Mouse (Mus musculus): ENCODE measurements around the gene Vmn2r91.
"Not testable (repeated sequence)": the region's sequence is repeated elsewhere in the genome, so short reads cannot be mapped to it uniquely, and the experiment has no call there.

Vmn2r91 gene

GRCm38 (mm10) chr17:18084716-18085115 lies at the start of gene Vmn2r91:
Vmn2r91 (plus strand) TSS chr17:18085016.
- not testable (repeated sequence) for DNase-seq (ENCODE audit: low spot score in 2 of 2)

DNA sequence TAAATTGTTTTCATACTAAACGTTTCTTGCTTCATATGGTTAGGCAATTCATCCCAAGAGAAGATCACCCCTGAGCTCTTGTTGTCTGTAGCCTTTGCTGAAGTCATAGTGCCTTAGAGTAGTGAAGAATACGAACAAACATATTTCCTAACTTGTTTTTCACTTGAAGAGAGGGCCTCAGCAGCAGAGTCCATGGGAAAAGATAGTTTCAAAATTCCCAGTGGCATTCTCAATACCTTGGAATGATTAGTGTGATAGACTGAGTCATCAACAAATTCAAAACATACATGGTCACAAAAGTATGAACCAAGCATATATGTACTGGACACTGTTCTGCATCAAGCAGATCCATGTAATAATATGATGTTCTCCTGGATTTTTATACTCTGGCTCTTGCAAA lies 35.7 kb upstream of the Vmn2r91 start, which contains the start of gene Vmn2r124:
Vmn2r124 (plus strand) TSS at position 301 of the 400 bp plus-strand sequence.
- no peak for DNase-seq (ENCODE audit: low spot score in 2 of 2)

DNA sequence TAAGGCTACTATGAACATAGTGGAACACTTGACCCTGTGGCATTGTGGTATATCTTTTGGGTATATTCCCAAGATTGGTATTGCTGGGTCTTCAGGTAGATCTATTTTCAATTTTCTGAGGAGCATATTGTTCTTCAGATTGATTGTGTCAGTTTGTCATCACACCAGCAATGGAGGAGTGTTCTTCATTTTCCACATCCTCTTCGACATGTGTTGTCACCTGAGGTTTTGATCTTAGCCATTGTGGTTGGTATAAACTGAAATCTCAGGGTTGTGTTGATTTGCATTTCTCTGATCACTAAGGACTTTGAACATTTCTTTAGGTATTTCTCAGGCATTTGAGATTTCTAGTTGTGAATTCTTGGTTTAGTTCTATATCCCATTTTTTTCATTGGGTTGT lies 10.8 kb downstream of the Vmn2r91 start:
- not testable (repeated sequence) for DNase-seq (ENCODE audit: low spot score in 2 of 2)

- not testable (repeated sequence) for DNase-seq (ENCODE audit: low spot score in 2 of 2)
Measured at GRCm38 (mm10) chr17:18102265-18102664, 17.4 kb downstream of the Vmn2r91 start.

DNA sequence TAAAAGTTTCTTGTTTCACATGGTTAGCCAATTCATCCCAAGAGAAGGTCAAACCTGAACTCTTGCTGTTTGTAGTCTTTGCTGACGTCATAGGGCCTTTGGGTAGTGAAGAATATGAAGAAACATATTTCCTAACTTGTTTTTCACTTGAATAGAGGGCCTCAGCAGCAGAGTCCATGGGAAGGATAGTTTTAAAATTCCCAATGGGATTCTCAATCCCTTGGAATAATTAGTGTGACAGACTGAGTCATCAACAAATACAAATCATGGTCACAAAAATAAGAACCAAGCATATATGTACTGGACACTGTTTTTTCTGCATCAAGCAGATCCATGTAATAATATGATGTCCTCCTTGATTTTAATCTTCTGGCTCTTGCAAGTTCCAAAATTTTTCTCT lies 66.8 kb downstream of the Vmn2r91 start, which contains the start of gene Vmn2r92:
Vmn2r92 (plus strand) TSS at position 301 of the 400 bp plus-strand sequence.
- not testable (repeated sequence) for DNase-seq (ENCODE audit: low spot score in 2 of 2)

DNA sequence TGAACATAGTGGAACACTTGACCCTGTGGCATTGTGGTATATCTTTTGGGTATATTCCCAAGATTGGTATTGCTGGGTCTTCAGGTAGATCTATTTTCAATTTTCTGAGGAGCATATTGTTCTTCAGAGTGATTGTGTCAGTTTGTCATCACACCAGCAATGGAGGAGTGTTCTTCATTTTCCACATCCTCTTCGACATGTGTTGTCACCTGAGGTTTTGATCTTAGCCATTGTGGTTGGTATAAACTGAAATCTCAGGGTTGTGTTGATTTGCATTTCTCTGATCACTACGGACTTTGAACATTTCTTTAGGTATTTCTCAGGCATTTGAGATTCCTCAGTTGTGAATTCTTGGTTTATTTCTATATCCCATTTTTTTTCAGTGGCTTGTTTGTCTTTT lies 76.4 kb downstream of the Vmn2r91 start:
- DNase-seq (ENCODE audit: low spot score in 2 of 2) = not testable (repeated sequence)
